Mouse (Mus musculus) c-Kit-positive CD71-positive TER-119-negative erythroid progenitor cells, embryonic 14.5 days (primary cell): ENCODE results near the gene Ifi211.
"Not testable (repeated sequence)": the region's sequence is repeated elsewhere in the genome, so short reads cannot be mapped to it uniquely, and the experiment has no call there.

Experiments
- DNase-seq: peaks from one replicate; pipeline ENCODE4 v3.0.0-alpha.2; 2013; ENCODE audit warnings: low read depth

The Ifi211 gene

GRCm38 (mm10) chr1:173879225-173879987, 33.4 kb downstream of the Ifi211 start:
- DNase-seq: not testable (repeated sequence)

GRCm38 (mm10) chr1:173878264-173878663, 34.6 kb downstream of the Ifi211 start:
- not testable (repeated sequence) for DNase-seq

- not testable (repeated sequence) for DNase-seq
Observed at GRCm38 (mm10) chr1:173877125-173877524, 35.7 kb downstream of the Ifi211 start.

GRCm38 (mm10) chr1:173868586-173868985, 44.3 kb downstream of the Ifi211 start:
- DNase-seq: not testable (repeated sequence)

GRCm38 (mm10) chr1:173866504-173866903, 46.3 kb downstream of the Ifi211 start:
- DNase-seq: peak; percentile 9

GRCm38 (mm10) chr1:173853711-173854110, 59.1 kb downstream of the Ifi211 start:
- DNase-seq: not testable (repeated sequence)

- not testable (repeated sequence) for DNase-seq
Observed at GRCm38 (mm10) chr1:173852853-173853252, 60.0 kb downstream of the Ifi211 start.
